Mouse (Mus musculus): ENCODE data around the gene Olfr12.

Gene Olfr12

GRCm38 (mm10) chr1:92637501-92638172 is 20.0 kb downstream of the Olfr12 start:
- in situ Hi-C loops (cut with MboI; ENCODE audit: low pct_unique_long_range_greater_than_20kb in 1 of 2, low sequenced_read_pairs in 2 of 2, unreplicated experiment in 1 of 2) = no loop called here

- in situ Hi-C loops (cut with MboI; ENCODE audit: low pct_unique_long_range_greater_than_20kb in 1 of 2, low sequenced_read_pairs in 2 of 2, unreplicated experiment in 1 of 2) = no loop called here
Measured at GRCm38 (mm10) chr1:92638181-92638580, 20.6 kb downstream of the Olfr12 start.

- in situ Hi-C loops (cut with MboI; ENCODE audit: low pct_unique_long_range_greater_than_20kb in 1 of 2, low sequenced_read_pairs in 2 of 2, unreplicated experiment in 1 of 2) = no loop called here
Measured at GRCm38 (mm10) chr1:92638736-92639135, 21.1 kb downstream of the Olfr12 start.

GRCm38 (mm10) chr1:92640393-92640792 is 22.8 kb downstream of the Olfr12 start:
- in situ Hi-C loops (cut with MboI; ENCODE audit: low pct_unique_long_range_greater_than_20kb in 1 of 2, low sequenced_read_pairs in 2 of 2, unreplicated experiment in 1 of 2) = no loop called here

GRCm38 (mm10) chr1:92641514-92642272 is 24.1 kb downstream of the Olfr12 start, which contains the start of gene Cops9:
Gene Cops9, minus strand, starts transcription at chr1:92641985.
- in situ Hi-C loops (cut with MboI; ENCODE audit: low pct_unique_long_range_greater_than_20kb in 1 of 2, low sequenced_read_pairs in 2 of 2, unreplicated experiment in 1 of 2) = no loop called here

GRCm38 (mm10) chr1:92643691-92644090 is 26.1 kb downstream of the Olfr12 start:
- in situ Hi-C loops (cut with MboI; ENCODE audit: low pct_unique_long_range_greater_than_20kb in 1 of 2, low sequenced_read_pairs in 2 of 2, unreplicated experiment in 1 of 2) = no loop called here

- in situ Hi-C loops (cut with MboI; ENCODE audit: low pct_unique_long_range_greater_than_20kb in 1 of 2, low sequenced_read_pairs in 2 of 2, unreplicated experiment in 1 of 2) = loop anchor here in 1 of 2 experiments (5.0 kb wide), 1 partner anchor 192 kb away; no protein-coding TSS in a partner anchor
Measured at GRCm38 (mm10) chr1:92644916-92645315, 27.3 kb downstream of the Olfr12 start.

- in situ Hi-C loops (cut with MboI; ENCODE audit: low pct_unique_long_range_greater_than_20kb in 1 of 2, low sequenced_read_pairs in 2 of 2, unreplicated experiment in 1 of 2) = loop anchor here in 1 of 2 experiments (5.0 kb wide), 1 partner anchor 191 kb away; no protein-coding TSS in a partner anchor
Measured at GRCm38 (mm10) chr1:92646111-92646510, 28.5 kb downstream of the Olfr12 start.

- in situ Hi-C loops (cut with MboI; ENCODE audit: low pct_unique_long_range_greater_than_20kb in 1 of 2, low sequenced_read_pairs in 2 of 2, unreplicated experiment in 1 of 2) = loop anchor here in 1 of 2 experiments (5.0 kb wide), 1 partner anchor 191 kb away; no protein-coding TSS in a partner anchor
Measured at GRCm38 (mm10) chr1:92646601-92647000, 29.0 kb downstream of the Olfr12 start.

- in situ Hi-C loops (cut with MboI; ENCODE audit: low pct_unique_long_range_greater_than_20kb in 1 of 2, low sequenced_read_pairs in 2 of 2, unreplicated experiment in 1 of 2) = loop anchor here in 1 of 2 experiments (5.0 kb wide), 1 partner anchor 190 kb away; no protein-coding TSS in a partner anchor
Measured at GRCm38 (mm10) chr1:92647026-92647425, 29.4 kb downstream of the Olfr12 start.

- in situ Hi-C loops (cut with MboI; ENCODE audit: low pct_unique_long_range_greater_than_20kb in 1 of 2, low sequenced_read_pairs in 2 of 2, unreplicated experiment in 1 of 2) = loop anchor here in 1 of 2 experiments (5.0 kb wide), 1 partner anchor 190 kb away; no protein-coding TSS in a partner anchor
Measured at GRCm38 (mm10) chr1:92647752-92648151, 30.2 kb downstream of the Olfr12 start.

GRCm38 (mm10) chr1:92648197-92648596 is 30.6 kb downstream of the Olfr12 start:
- in situ Hi-C loops (cut with MboI; ENCODE audit: low pct_unique_long_range_greater_than_20kb in 1 of 2, low sequenced_read_pairs in 2 of 2, unreplicated experiment in 1 of 2) = loop anchor here in 1 of 2 experiments (5.0 kb wide), 1 partner anchor 189 kb away; no protein-coding TSS in a partner anchor

GRCm38 (mm10) chr1:92648673-92649072 is 31.1 kb downstream of the Olfr12 start, which contains the start of gene Otos:
Gene Otos, minus strand, starts transcription at chr1:92648841.
- in situ Hi-C loops (cut with MboI; ENCODE audit: low pct_unique_long_range_greater_than_20kb in 1 of 2, low sequenced_read_pairs in 2 of 2, unreplicated experiment in 1 of 2) = loop anchor here in 1 of 2 experiments (5.0 kb wide), 1 partner anchor 189 kb away; no protein-coding TSS in a partner anchor

- in situ Hi-C loops (cut with MboI; ENCODE audit: low pct_unique_long_range_greater_than_20kb in 1 of 2, low sequenced_read_pairs in 2 of 2, unreplicated experiment in 1 of 2) = no loop called here
Measured at GRCm38 (mm10) chr1:92651467-92651866, 33.9 kb downstream of the Olfr12 start.

- in situ Hi-C loops (cut with MboI; ENCODE audit: low pct_unique_long_range_greater_than_20kb in 1 of 2, low sequenced_read_pairs in 2 of 2, unreplicated experiment in 1 of 2) = no loop called here
Measured at GRCm38 (mm10) chr1:92653179-92653578, 35.6 kb downstream of the Olfr12 start.

- in situ Hi-C loops (cut with MboI; ENCODE audit: low pct_unique_long_range_greater_than_20kb in 1 of 2, low sequenced_read_pairs in 2 of 2, unreplicated experiment in 1 of 2) = no loop called here
Measured at GRCm38 (mm10) chr1:92654676-92655075, 37.1 kb downstream of the Olfr12 start.

- in situ Hi-C loops (cut with MboI; ENCODE audit: low pct_unique_long_range_greater_than_20kb in 1 of 2, low sequenced_read_pairs in 2 of 2, unreplicated experiment in 1 of 2) = no loop called here
Measured at GRCm38 (mm10) chr1:92657025-92657820, 39.6 kb downstream of the Olfr12 start.

- in situ Hi-C loops (cut with MboI; ENCODE audit: low pct_unique_long_range_greater_than_20kb in 1 of 2, low sequenced_read_pairs in 2 of 2, unreplicated experiment in 1 of 2) = no loop called here
Measured at GRCm38 (mm10) chr1:92659392-92659791, 41.8 kb downstream of the Olfr12 start.
